Mouse (Mus musculus) thymus, adult 2 months (tissue): Measurements from ENCODE around the gene Ccndbp1.

Source experiments
- CTCF ChIP-seq: fragments of 200-500 bp; IDR thresholded peaks from 2 replicates; pipeline ENCODE4 v1.5.1; 2012; ENCODE audit warnings: mild to moderate bottlenecking, control low read depth, low read length, moderate library complexity, borderline replicate concordance; ENCODE audit not compliant: control insufficient read depth, poor library complexity, insufficient read depth; ENCODE audit errors: extremely low read depth
- POLR2A ChIP-seq: fragments of 200-500 bp; IDR thresholded peaks from 2 replicates; pipeline ENCODE4 v1.6.1; 2012; ENCODE audit warnings: mild to moderate bottlenecking, low read length, control low read depth, moderate library complexity; ENCODE audit not compliant: control insufficient read depth, poor library complexity, insufficient read depth; ENCODE audit errors: extremely low read depth

DNA sequence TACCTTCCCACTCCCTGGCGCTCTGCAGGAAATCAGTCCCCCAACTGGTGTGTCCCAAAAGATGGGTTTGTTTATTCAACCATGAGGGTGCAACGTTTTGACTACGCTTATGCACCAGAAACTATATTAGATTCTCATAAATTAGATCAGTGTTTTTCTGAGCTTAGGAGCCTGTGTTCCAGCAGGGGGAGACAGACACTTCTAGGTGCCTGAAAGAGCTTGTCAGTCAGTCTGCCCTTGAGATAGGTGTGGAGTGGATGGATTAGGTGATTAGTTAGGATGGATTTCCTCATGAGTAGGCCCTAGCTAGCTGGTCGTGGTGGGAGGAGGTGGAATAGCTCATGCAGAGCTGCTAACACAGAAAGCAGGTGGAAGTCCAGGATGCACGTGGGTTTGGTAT, 32.9 kb downstream of the Ccndbp1 start:
- TF ChIP-seq CTCF (no peak), POLR2A (no peak)
